In genomic region chrX:18162192-18162857, GRCm38 (mm10) we compare ENCODE assay signal across 8 mouse cellular contexts. TPM values are rescaled to one million over a fixed set of nuclear protein-coding genes. Genes with fewer than 3 reads are reported as not detected.
DNase-seq lines count a peak whose midpoint lies in the region; ATAC-seq and TF ChIP-seq lines count a peak whose summit lies in the region.

Kdm6a (plus strand) TSS chrX:18162575.

- intact Hi-C loops in gastrocnemius, adult 2 months (cut with DNase I), result loop anchor here (5.0 kb wide), 2 partner anchors 75 to 95 kb away; no protein-coding TSS in a partner anchor
- intact Hi-C loops in left cerebral cortex, adult 2 months (cut with DNase I), result loop anchor here (2.0 to 5.0 kb wide), 4 partner anchors 92 to 1265 kb away; partner anchors contain the start of gene Ndp

- H3K27ac ChIP-seq in gastrocnemius, adult 2 months, result peak within 1 kb of the TSS; percentile 100
- H3K27ac ChIP-seq in hindbrain, postnatal 0 days, result peak within 1 kb of the TSS; percentile 96
- peak within 1 kb of the TSS; percentile 96 for H3K27ac ChIP-seq in left cerebral cortex, adult 2 months

- no peaks in the 10 kb centered on the region for H3K4me1 ChIP-seq in hindbrain, postnatal 0 days (ENCODE audit: insufficient read depth, low read length)

- H3K9me3 ChIP-seq in hindbrain, postnatal 0 days (ENCODE audit: low read length), result no peaks in the 10 kb centered on the region

- ATAC-seq in common myeloid progenitor, adult 5-6 weeks (replicated peaks; ENCODE audit: low read depth, poor library complexity, severe bottlenecking), result peak; percentile 90
- peak; percentile 99 for ATAC-seq in hindbrain, postnatal 0 days
- ATAC-seq in megakaryocyte, adult 5-6 weeks (ENCODE audit: poor library complexity, severe bottlenecking), result peak; percentile 90

- H3K9ac ChIP-seq in hindbrain, postnatal 0 days (replicated peaks; ENCODE audit: low read length), result peak within 1 kb of the TSS; percentile 90

- DNase-seq in ZHBTc4 (ENCODE audit: low read depth, low spot score), result peak; percentile 98
- peak; percentile 99 for DNase-seq in gastrocnemius, adult 2 months
- DNase-seq in hindbrain, postnatal 0 days (ENCODE audit: low spot score), result peak; percentile 99
- peak; percentile 97 to 100 for DNase-seq in left cerebral cortex, adult 2 months (ENCODE audit: extremely low spot score in 1 of 2, low spot score in 2 of 2)
- peak; percentile 98 to 100 for DNase-seq in right cerebral cortex, adult 2 months (ENCODE audit: low spot score in 2 of 2)
- DNase-seq in urinary bladder, postnatal 14 days (ENCODE audit: low spot score), result peak; percentile 98

- under 1% methylated on average over 43 of the region's 50 CpGs for whole genome bisulfite sequencing in hindbrain, postnatal 0 days

- no peak for TF ChIP-seq CTCF in gastrocnemius, adult 2 months (IDR thresholded peaks at IDR 0.05)
- peak; percentile 8; the same call in 1 of the 2 replicates for TF ChIP-seq CTCF in hindbrain, postnatal 0 days (IDR thresholded peaks at IDR 0.05; ENCODE audit: low read depth)
- TF ChIP-seq CTCF in left cerebral cortex, adult 2 months (IDR thresholded peaks at IDR 0.05), result no peak

- H3K27me3 ChIP-seq in hindbrain, postnatal 0 days (ENCODE audit: insufficient read depth, low read length), result no peaks in the 10 kb centered on the region

- peak within 1 kb of the TSS; percentile 93 for H3K4me3 ChIP-seq in gastrocnemius, adult 2 months
- H3K4me3 ChIP-seq in hindbrain, postnatal 0 days (ENCODE audit: low read length), result peak within 1 kb of the TSS; percentile 84
- peak within 1 kb of the TSS; percentile 98 for H3K4me3 ChIP-seq in left cerebral cortex, adult 2 months

- H3K4me2 ChIP-seq in hindbrain, postnatal 0 days (ENCODE audit: low read depth, low read length), result peak within 1 kb of the TSS; percentile 65

- no peaks in the 10 kb centered on the region for H3K36me3 ChIP-seq in hindbrain, postnatal 0 days (ENCODE audit: insufficient read depth, low read length)

RNA-seq across cellular contexts. Expression of gene Kdm6a, which starts in this region (rescaled TPM):
- total RNA-seq in common myeloid progenitor, adult 5-6 weeks (2017), result 57.7 and 63.1 TPM in 2 replicates
- 10 to 100 TPM; 22.6 to 35.8 TPM for total RNA-seq in gastrocnemius, adult 2 months (2021)
- 35.8 and 43.1 TPM in 2 replicates for total RNA-seq in hindbrain, postnatal 0 days (2014; rRNA removed)
- 10.2 and 14.6 TPM in 2 replicates for polyA plus RNA-seq in hindbrain, postnatal 0 days (2015; fragmentation: Nextera tagmentation; extraction: Ambion mirVana)
- 10 to 100 TPM; 45.8 to 47.7 TPM for total RNA-seq in left cerebral cortex, adult 2 months (2021)
- total RNA-seq in megakaryocyte, adult 5-6 weeks (2015), result 40.7 and 51.9 TPM in 2 replicates
- 44.3 and 53.8 TPM in 2 replicates for total RNA-seq in megakaryocyte, adult 5-6 weeks (2017)

Comparison
In these comparisons a context has a peak if more than half of its experiments do, and no peak if none do; other contexts are left out.
1. Peak in every context shown above with its lines: DNase-seq, ATAC-seq, H3K4me3 ChIP-seq and H3K27ac ChIP-seq.